ENCODE assay signal across 20 mouse cellular contexts in the genomic region with DNA sequence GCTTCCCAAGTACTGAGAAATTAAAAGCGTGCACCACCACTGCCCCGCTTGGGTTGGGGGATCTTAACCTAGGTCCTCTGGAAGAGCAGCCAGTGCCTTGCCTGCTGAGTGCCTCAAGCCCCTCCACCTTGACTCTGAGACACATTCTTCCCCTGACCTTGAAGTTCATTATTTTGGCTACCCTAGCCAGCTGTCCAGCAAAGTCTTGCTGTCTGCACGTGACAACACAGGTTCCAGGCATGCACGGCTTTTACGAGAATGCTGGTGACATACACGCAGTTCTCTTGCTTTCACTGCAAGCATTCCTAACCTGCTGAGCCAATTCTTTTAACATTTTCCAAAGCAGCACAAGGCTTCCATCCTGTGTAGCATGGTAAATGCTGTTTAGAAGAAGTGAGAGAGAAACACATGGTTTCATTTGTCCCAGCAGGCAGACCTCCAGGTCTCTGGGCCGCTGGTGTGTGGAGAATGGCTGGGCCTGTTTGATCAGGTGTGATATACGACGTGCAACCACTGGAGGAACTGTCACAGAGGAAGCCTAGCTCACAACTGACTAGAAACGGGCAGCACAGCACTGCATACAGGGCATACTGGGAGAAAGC. TPM values are rescaled to one million over a fixed set of nuclear protein-coding genes. Genes with fewer than 3 reads are reported as not detected.
DNase-seq lines count a peak whose midpoint lies in the region; ATAC-seq and TF ChIP-seq lines count a peak whose summit lies in the region.
"Had no signal": no experiment of that assay in that cellular context is flagged by ENCODE, and none has a peak within 500 bp of the region (broad histone marks: within the 10 kb centered on the region; RNA-seq: fewer than 3 reads in every experiment).

No protein-coding gene starts in this region.

- H3K27me3 ChIP-seq in limb, embryonic 11.5 days (ENCODE audit: control insufficient read depth, insufficient read depth, low read length) = no peaks in the 10 kb centered on the region
- no peaks in the 10 kb centered on the region for H3K27me3 ChIP-seq in intestine, embryonic 16.5 days (replicated peaks; ENCODE audit: control insufficient read depth, insufficient read depth, low read length)
- H3K27me3 ChIP-seq: midbrain, embryonic 12.5 days had no signal

- DNase-seq in gastrocnemius, adult 2 months = no peak
- DNase-seq in gastrocnemius, postnatal 4 days (ENCODE audit: low spot score in 2 of 2) = no peak
- DNase-seq in kidney, adult 18-20 months = peak; percentile 18
- DNase-seq in kidney, postnatal 25 days = no peak
- peak; percentile 55 for DNase-seq in R1 (ENCODE audit: low read depth, low spot score)
- DNase-seq in limb, embryonic 11.5 days (ENCODE audit: low spot score) = peak; percentile 66
- no peak for DNase-seq in thymus, postnatal 25 days
- DNase-seq: adrenal gland, adult 2 months; cerebellum, adult 8-10 months; gastrocnemius, postnatal 36 days; lung, adult 2 months; lung, postnatal 4 days; right cerebral cortex, postnatal 4 days; thymus, adult 18-20 months had no signal

- H3K4me1 ChIP-seq in limb, embryonic 11.5 days (ENCODE audit: control insufficient read depth, insufficient read depth, low read length) = peaks cover 22% of the 10 kb centered on the region
- peaks cover 16% of the 10 kb centered on the region for H3K4me1 ChIP-seq in intestine, embryonic 16.5 days (ENCODE audit: control insufficient read depth, insufficient read depth, low read length)

- H3K36me3 ChIP-seq in limb, embryonic 11.5 days (ENCODE audit: control insufficient read depth, insufficient read depth, low read length) = no peaks in the 10 kb centered on the region
- no peaks in the 10 kb centered on the region for H3K36me3 ChIP-seq in intestine, embryonic 16.5 days (ENCODE audit: control insufficient read depth, insufficient read depth, low read length)
- H3K36me3 ChIP-seq: midbrain, embryonic 12.5 days had no signal

- no peak overlapping the region; the same call in 1 of the 2 replicates for H3K4me2 ChIP-seq in limb, embryonic 11.5 days (ENCODE audit: low read depth, severe bottlenecking)
- no peak overlapping the region for H3K4me2 ChIP-seq in intestine, embryonic 16.5 days (ENCODE audit: low read depth, low read length)
- H3K4me2 ChIP-seq: midbrain, embryonic 12.5 days had no signal

- ATAC-seq in limb, embryonic 11.5 days (ENCODE audit: insufficient number of reproducible peaks, low FRiP score, low TSS enrichment, low read depth) = peak; percentile 78
- no peak for ATAC-seq in intestine, embryonic 16.5 days

- H3K9me3 ChIP-seq in limb, embryonic 11.5 days (ENCODE audit: control insufficient read depth, low read length) = no peaks in the 10 kb centered on the region
- H3K9me3 ChIP-seq in intestine, embryonic 16.5 days (ENCODE audit: control insufficient read depth, low read length) = no peaks in the 10 kb centered on the region
- H3K9me3 ChIP-seq: midbrain, embryonic 12.5 days had no signal

- intact Hi-C loops in gastrocnemius, adult 2 months (cut with DNase I) = no loop called here

- H3K27ac ChIP-seq in gastrocnemius, adult 2 months = peak overlapping the region; percentile 8; the same call in 1 of the 2 replicates
- peak overlapping the region; percentile 15; the same call in 1 of the 2 replicates for H3K27ac ChIP-seq in limb, embryonic 11.5 days (replicated peaks; ENCODE audit: low read depth, low read length)
- H3K27ac ChIP-seq in intestine, embryonic 16.5 days (ENCODE audit: low read length) = no peak overlapping the region
- H3K27ac ChIP-seq: left cerebral cortex, adult 2 months; midbrain, embryonic 12.5 days had no signal

- no peak for TF ChIP-seq CTCF in gastrocnemius, adult 2 months (IDR thresholded peaks at IDR 0.05)

- no peak overlapping the region for H3K9ac ChIP-seq in limb, embryonic 11.5 days (ENCODE audit: low read length)
- H3K9ac ChIP-seq in intestine, embryonic 16.5 days (ENCODE audit: low read depth, low read length) = no peak overlapping the region
- H3K9ac ChIP-seq: midbrain, embryonic 12.5 days had no signal

- no peak overlapping the region for H3K4me3 ChIP-seq in gastrocnemius, adult 2 months
- H3K4me3 ChIP-seq in limb, embryonic 11.5 days (ENCODE audit: low read depth, low read length) = no peak overlapping the region
- no peak overlapping the region for H3K4me3 ChIP-seq in intestine, embryonic 16.5 days (ENCODE audit: low read length)
- H3K4me3 ChIP-seq: left cerebral cortex, adult 2 months; midbrain, embryonic 12.5 days had no signal

- 28% methylated on average over 10 of the region's 10 CpGs for WGBS in limb, embryonic 11.5 days
- WGBS in intestine, embryonic 16.5 days = 70% methylated on average over 10 of the region's 10 CpGs

RNA-seq across cellular contexts. Expression of a gene that starts 27.4 kb away (rescaled TPM):
- total RNA-seq in gastrocnemius, adult 2 months (2021) = 10 to 100 TPM in 1 of 2 experiments, 1 to 10 TPM in 1; 6.9 to 11.8 TPM
- total RNA-seq in gastrocnemius, postnatal 4 days (2021) = 10 to 100 TPM; 16.9 to 17.3 TPM
- 8.2 TPM in 2 replicates for polyA plus RNA-seq in limb, embryonic 11.5 days (2014; fragmentation: Nextera tagmentation; extraction: Ambion mirVana)
- polyA plus RNA-seq in intestine, embryonic 16.5 days (2015; fragmentation: Nextera tagmentation; extraction: Ambion mirVana) = 8.2 and 8.4 TPM in 2 replicates

RNA-seq across cellular contexts. Expression of a gene that starts 47.3 kb away (rescaled TPM):
- 1 to 10 TPM; 2.3 to 2.6 TPM for total RNA-seq in gastrocnemius, adult 2 months (2021)
- 1 to 10 TPM; 3.1 to 5.9 TPM for total RNA-seq in gastrocnemius, postnatal 4 days (2021)
- polyA plus RNA-seq in limb, embryonic 11.5 days (2014; fragmentation: Nextera tagmentation; extraction: Ambion mirVana) = 2.9 and 3.8 TPM in 2 replicates
- 17.4 and 17.9 TPM in 2 replicates for polyA plus RNA-seq in intestine, embryonic 16.5 days (2015; fragmentation: Nextera tagmentation; extraction: Ambion mirVana)

RNA-seq across cellular contexts. Expression of a gene that starts 50.5 kb away (rescaled TPM):
- total RNA-seq in gastrocnemius, adult 2 months (2021) = not detected
- under 1 TPM in 1 of 2 experiments, not detected in 1; 0.16 TPM for total RNA-seq in gastrocnemius, postnatal 4 days (2021)
- polyA plus RNA-seq in limb, embryonic 11.5 days (2014; fragmentation: Nextera tagmentation; extraction: Ambion mirVana) = 0.13 TPM in 1 of 2 replicates, not detected in the other
- not detected in 2 replicates for polyA plus RNA-seq in intestine, embryonic 16.5 days (2015; fragmentation: Nextera tagmentation; extraction: Ambion mirVana)
- total RNA-seq: hematopoietic stem cell, adult 5-6 weeks; liver, adult 2 months had no signal
- polyA plus RNA-seq: intestine, embryonic 14.5 days had no signal

Comparison
In these comparisons a context has a peak if more than half of its experiments do, and no peak if none do; other contexts are left out.
1. DNase-seq: peak in kidney, adult 18-20 months (single experiment), R1 (single experiment) and limb, embryonic 11.5 days (single experiment); none in gastrocnemius, adult 2 months (single experiment), gastrocnemius, postnatal 4 days (0 of 2), kidney, postnatal 25 days (0 of 2) and thymus, postnatal 25 days (single experiment).